Mouse (Mus musculus): ENCODE measurements around the gene Mllt3.

- TF ChIP-seq EP300 (IDR thresholded peaks at IDR 0.05; ENCODE audit: low read depth in 1 of 2, low read length in 2 of 2) (no peak), CTCF (IDR thresholded peaks at IDR 0.05 in 2 of 3, conservative IDR thresholded peaks at IDR 0.05 in 1 of 3; ENCODE audit: control insufficient read depth in 1 of 3, insufficient read depth in 1 of 3, low read depth in 2 of 3, low read length in 3 of 3, poor library complexity in 1 of 3, severe bottlenecking in 1 of 3) (no peak), POLR2AphosphoS2 (IDR thresholded peaks at IDR 0.05; ENCODE audit: low read length) (no peak), MAZ (IDR thresholded peaks at IDR 0.05; ENCODE audit: low read depth, low read length) (no peak), MAFK (IDR thresholded peaks at IDR 0.05; ENCODE audit: borderline replicate concordance, low read depth, low read length) (no peak), TCF12 (IDR thresholded peaks at IDR 0.05; ENCODE audit: low read depth, low read length) (no peak), UBTF (IDR thresholded peaks at IDR 0.05; ENCODE audit: borderline replicate concordance, insufficient read depth, low read depth, low read length) (no peak), JUND (IDR thresholded peaks at IDR 0.05; ENCODE audit: low read depth, low read length) (no peak), POLR2AphosphoS5 (IDR thresholded peaks at IDR 0.05; ENCODE audit: borderline replicate concordance, low read depth, low read length) (no peak), CHD2 (IDR thresholded peaks at IDR 0.05; ENCODE audit: low read length) (no peak), MAX (IDR thresholded peaks at IDR 0.05; ENCODE audit: low read length) (no peak), USF1 (IDR thresholded peaks at IDR 0.05; ENCODE audit: low read depth, low read length) (no peak), ZC3H11A (IDR thresholded peaks at IDR 0.05; ENCODE audit: low read depth, low read length) (no peak), ZNF384 (IDR thresholded peaks at IDR 0.05; ENCODE audit: low read depth, low read length) (no peak)
These were observed 67.3 kb downstream of the Mllt3 start for GRCm38 (mm10) chr4:87965836-87966235.

All from MEL (cell line).